Mouse (Mus musculus) C2C12 (cell line): ENCODE results near the gene Mettl8. TPM values are rescaled to one million over a fixed set of nuclear protein-coding genes. Genes with fewer than 3 reads are reported as not detected.

Experiments used
- H3K27me3 ChIP-seq: one replicate; pipeline ENCODE4 v1.6.1; 2011; ENCODE audit not compliant: control insufficient read depth, insufficient read depth, insufficient read length
- H3K36me3 ChIP-seq: one replicate; pipeline ENCODE4 v1.6.1; 2011; ENCODE audit not compliant: control insufficient read depth, insufficient read depth
- H3K4me3 ChIP-seq: one replicate; pipeline ENCODE4 v1.5.1; 2011; ENCODE audit warnings: mild to moderate bottlenecking, control low read depth; ENCODE audit not compliant: poor library complexity, insufficient read depth, severe bottlenecking
- H3K79me2 ChIP-seq: one replicate; pipeline ENCODE4 v1.6.1; 2011; ENCODE audit not compliant: control insufficient read depth, insufficient read depth
- H3K79me3 ChIP-seq: one replicate; pipeline ENCODE4 v1.6.1; 2011; ENCODE audit warnings: low read depth, control low read depth
- H3ac ChIP-seq: one replicate; pipeline ENCODE3; 2011; ENCODE audit warnings: low read depth; ENCODE audit not compliant: control insufficient read depth, insufficient read length
- CEBPB ChIP-seq: IDR thresholded peaks from one replicate; pipeline ENCODE4 v1.6.1; 2011; ENCODE audit warnings: low read depth, mild to moderate bottlenecking, control low read depth, moderate library complexity
- CTCF ChIP-seq: IDR thresholded peaks from one replicate; pipeline ENCODE4 v1.5.1; 2011; ENCODE audit not compliant: control insufficient read depth, insufficient read depth, insufficient read length
- FOSL1 ChIP-seq: IDR thresholded peaks from one replicate; pipeline ENCODE4 v1.8.0; 2011; ENCODE audit warnings: mild to moderate bottlenecking, low read length; ENCODE audit not compliant: poor library complexity, insufficient read depth, severe bottlenecking
- MAX ChIP-seq: IDR thresholded peaks from one replicate; pipeline ENCODE4 v1.6.1; 2011; ENCODE audit warnings: mild to moderate bottlenecking, control low read depth
- MYOD1 ChIP-seq: IDR thresholded peaks from one replicate; pipeline ENCODE4 v1.6.1; 2011; ENCODE audit warnings: low read depth; ENCODE audit not compliant: control insufficient read depth, insufficient read length
- MYOG ChIP-seq: IDR thresholded peaks from one replicate; pipeline ENCODE4 v1.6.1; 2011; ENCODE audit not compliant: control insufficient read depth, insufficient read length; ENCODE audit errors: extremely low read depth
- USF1 ChIP-seq: IDR thresholded peaks from one replicate; pipeline ENCODE4 v1.6.1; 2011; ENCODE audit warnings: low read depth, mild to moderate bottlenecking, control low read depth, moderate library complexity
- polyA plus RNA-seq: library from polyadenylated mRNA; unstranded; fragments of >200 nt; fragmentation: generic; extraction: Trizol; gene quantifications from one replicate; pipeline ENCODE4 v1.2.1, GENCODE M21; 2012; ENCODE audit warnings: missing spikeins

Gene Mettl8
- polyA plus RNA-seq, 1 experiment: 8.5 TPM

GRCm38 (mm10) chr2:71011816-71012215 is 43.6 kb downstream of the Mettl8 start:
- Histone ChIP-seq H3K27me3 (no peaks in the 10 kb centered on the region), H3ac (no peak overlapping the region), H3K4me3 (no peak overlapping the region), H3K79me2 (no peaks in the 10 kb centered on the region), H3K79me3 (no peaks in the 10 kb centered on the region), H3K36me3 (no peaks in the 10 kb centered on the region)
- no peak for TF ChIP-seq CTCF
- no peak for TF ChIP-seq USF1
- TF ChIP-seq CEBPB: no peak
- no peak for TF ChIP-seq MYOD1
- TF ChIP-seq MYOG: no peak
- TF ChIP-seq MAX: no peak

DNA sequence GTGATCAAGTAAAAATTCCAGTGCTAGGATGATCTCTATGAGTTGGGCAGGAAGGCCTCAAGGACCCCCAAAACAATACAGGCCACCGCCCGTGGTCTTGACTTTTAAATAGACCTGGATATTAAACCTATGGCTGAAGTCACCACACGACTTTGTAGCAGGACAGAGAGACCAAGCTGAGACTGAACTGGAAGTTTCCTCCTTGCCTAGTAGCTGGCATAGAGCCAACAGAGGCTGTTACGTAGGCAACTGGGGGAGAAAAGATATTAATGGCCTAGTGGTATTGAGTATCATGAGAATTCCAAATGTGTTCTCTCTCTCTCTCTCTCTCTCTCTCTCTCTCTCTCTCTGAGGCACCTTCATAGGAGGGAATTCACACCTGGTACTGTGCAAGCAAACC is 51.0 kb downstream of the Mettl8 start:
- Histone ChIP-seq H3K36me3 (no peaks in the 10 kb centered on the region), H3K79me2 (no peaks in the 10 kb centered on the region), H3K4me3 (no peak overlapping the region), H3K79me3 (no peaks in the 10 kb centered on the region), H3ac (no peak overlapping the region), H3K27me3 (no peaks in the 10 kb centered on the region)
- TF ChIP-seq CEBPB (no peak), CTCF (no peak), FOSL1 (no peak), MAX (no peak), USF1 (no peak), MYOG (no peak)

DNA sequence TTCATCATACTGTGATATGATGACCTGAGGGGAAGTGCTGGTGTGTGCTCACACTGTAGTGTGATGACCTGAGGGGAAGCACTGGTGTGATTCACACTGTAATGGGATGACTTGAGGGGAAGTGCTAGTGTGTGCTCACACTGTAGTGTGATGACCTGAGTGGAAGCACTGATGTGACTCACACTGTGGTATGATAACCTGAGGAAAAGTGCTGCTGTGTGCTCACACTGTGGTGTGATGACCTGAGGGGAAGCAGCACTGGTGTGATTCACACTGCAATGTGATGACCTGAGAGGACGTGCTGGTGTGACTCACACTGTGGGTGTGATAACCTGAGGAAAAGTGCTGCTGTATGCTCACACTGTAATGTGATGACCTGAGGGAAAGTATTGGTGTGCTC is 52.9 kb downstream of the Mettl8 start:
- no peaks in the 10 kb centered on the region for H3K79me3 ChIP-seq
- H3K27me3 ChIP-seq: no peaks in the 10 kb centered on the region
- no peak overlapping the region for H3ac ChIP-seq
- H3K79me2 ChIP-seq: no peaks in the 10 kb centered on the region
- no peaks in the 10 kb centered on the region for H3K36me3 ChIP-seq
- no peak for TF ChIP-seq CTCF
- no peak for TF ChIP-seq MYOG
- no peak for TF ChIP-seq MAX
- no peak for TF ChIP-seq MYOD1
- no peak overlapping the region for H3K4me3 ChIP-seq

DNA sequence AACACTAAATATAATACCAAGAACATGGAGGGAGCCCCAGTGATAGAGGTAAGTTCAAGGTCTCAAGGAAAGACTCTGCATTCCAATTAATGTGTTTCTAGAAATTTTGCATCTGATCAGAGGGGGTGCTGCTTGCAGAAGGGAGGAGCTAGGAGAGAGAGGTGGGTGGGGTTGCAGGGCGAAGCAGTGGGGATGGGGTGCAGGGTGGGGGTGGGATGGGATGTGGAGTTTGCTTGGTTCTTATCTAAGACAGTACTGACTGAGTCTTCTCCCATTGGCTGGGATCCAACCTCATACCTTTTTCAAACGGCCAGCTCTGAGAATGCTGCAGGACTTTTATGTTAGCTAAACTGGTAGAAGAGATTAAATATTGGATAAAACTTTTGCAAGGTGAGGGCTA is 56.6 kb downstream of the Mettl8 start:
- Histone ChIP-seq H3K79me3 (no peaks in the 10 kb centered on the region), H3K4me3 (no peak overlapping the region), H3ac (no peak overlapping the region), H3K79me2 (no peaks in the 10 kb centered on the region), H3K36me3 (no peaks in the 10 kb centered on the region), H3K27me3 (no peaks in the 10 kb centered on the region)
- TF ChIP-seq CEBPB (no peak), USF1 (no peak), MYOG (no peak), CTCF (no peak), MYOD1 (no peak), MAX (no peak), FOSL1 (no peak)

GRCm38 (mm10) chr2:70996438-70996837 is 58.9 kb downstream of the Mettl8 start:
- Histone ChIP-seq H3K27me3 (no peaks in the 10 kb centered on the region), H3K79me2 (no peaks in the 10 kb centered on the region), H3ac (no peak overlapping the region), H3K36me3 (no peaks in the 10 kb centered on the region), H3K79me3 (no peaks in the 10 kb centered on the region), H3K4me3 (no peak overlapping the region)
- TF ChIP-seq MYOG (no peak), CTCF (no peak), FOSL1 (no peak), MAX (no peak), CEBPB (no peak), USF1 (no peak)

- H3K36me3 ChIP-seq: no peaks in the 10 kb centered on the region
- H3K27me3 ChIP-seq: no peaks in the 10 kb centered on the region
- H3K4me3 ChIP-seq: no peak overlapping the region
- H3K79me3 ChIP-seq: no peaks in the 10 kb centered on the region
- H3K79me2 ChIP-seq: no peaks in the 10 kb centered on the region
- TF ChIP-seq USF1 (no peak), MYOD1 (no peak), MAX (no peak), FOSL1 (no peak), MYOG (no peak), CEBPB (no peak), CTCF (no peak)
- no peak overlapping the region for H3ac ChIP-seq
These were observed 59.5 kb downstream of the Mettl8 start for GRCm38 (mm10) chr2:70995900-70996299.
